Mouse (Mus musculus) stomach, postnatal 0 days (tissue): Measurements from ENCODE around the gene Srr. TPM values are rescaled to one million over a fixed set of nuclear protein-coding genes. Genes with fewer than 3 reads are reported as not detected.
A peak's percentile ranks its signal among the peaks of the same experiment; 100 is the strongest.

ENCODE experiments used
- ATAC-seq: fragments of 200-750 bp; cut with Nextera tagmentation; 2 replicates; pipeline ENCODE4 v1.8.0; 2017; ENCODE audit not compliant: low FRiP score, low TSS enrichment
- DNase-seq: peaks from one replicate; pipeline ENCODE4 v3.0.0-alpha.2; 2016; ENCODE audit warnings: low spot score
- H3K27ac ChIP-seq: fragments of 300-500 bp; sonication (generic); replicated peaks from 2 replicates; pipeline ENCODE4 v1.5.1; 2014; ENCODE audit warnings: mild to moderate bottlenecking, control low read depth
- H3K27me3 ChIP-seq: fragments of 300-500 bp; sonication (generic); 2 replicates; pipeline ENCODE4 v1.6.1; 2014; ENCODE audit warnings: low read length; ENCODE audit not compliant: control insufficient read depth, insufficient read depth
- H3K36me3 ChIP-seq: fragments of 300-500 bp; sonication (generic); 2 replicates; pipeline ENCODE4 v1.6.1; 2014; ENCODE audit warnings: low read length, mixed read lengths; ENCODE audit not compliant: control insufficient read depth, insufficient read depth
- H3K4me1 ChIP-seq: fragments of 300-500 bp; sonication (generic); replicated peaks from 2 replicates; pipeline ENCODE4 v1.6.1; 2014; ENCODE audit warnings: antibody characterized with exemption; ENCODE audit not compliant: control insufficient read depth, insufficient read depth
- H3K4me2 ChIP-seq: fragments of 300-500 bp; sonication (generic); replicated peaks from 2 replicates; pipeline ENCODE4 v1.6.1; 2014; ENCODE audit warnings: low read depth, mild to moderate bottlenecking, control low read depth, moderate library complexity
- H3K4me3 ChIP-seq: fragments of 300-500 bp; sonication (generic); 2 replicates; pipeline ENCODE4 v1.5.1; 2014; ENCODE audit warnings: low read depth, low read length, control low read depth
- H3K9ac ChIP-seq: fragments of 300-500 bp; sonication (generic); 2 replicates; pipeline ENCODE4 v1.6.1; 2014; ENCODE audit warnings: mild to moderate bottlenecking, low read length, control low read depth, mixed read lengths
- H3K9me3 ChIP-seq: fragments of 300-500 bp; sonication (generic); 2 replicates; pipeline ENCODE4 v1.6.1; 2016; ENCODE audit warnings: low read length; ENCODE audit not compliant: control insufficient read depth
- CTCF ChIP-seq: IDR thresholded peaks from 2 replicates; pipeline ENCODE4 v1.5.1; 2016; ENCODE audit warnings: antibody characterized with exemption, low read depth, mild to moderate bottlenecking, moderate library complexity
- EP300 ChIP-seq: optimal IDR thresholded peaks from 2 replicates; pipeline ENCODE3; 2016; ENCODE audit warnings: antibody characterized with exemption
- WGBS: fragments of 180-500 bp; shearing (Covaris S2); extraction: QIAGEN DNeasy Blood & Tissue Kit; methylation state at CpG from one replicate; pipeline ENCODE4 v1.1.7; 2014; 5-methylcytosine and 5-hydroxymethylcytosine counted together
- polyA plus RNA-seq: library from polyadenylated mRNA; unstranded; fragments of >200 nt; fragmentation: Nextera tagmentation; extraction: Ambion mirVana; gene quantifications from 2 replicates; pipeline ENCODE4 v1.2.1, GENCODE M21; 2015

The Srr gene
- polyA plus RNA-seq, 1 experiment from 2014 or later = 8.0 TPM

GRCm38 (mm10) chr11:74946348-74946747 lies 20.6 kb upstream of the Srr start:
- no peak overlapping the region for H3K27ac ChIP-seq
- H3K4me2 ChIP-seq = no peak overlapping the region
- no peaks in the 10 kb centered on the region for H3K27me3 ChIP-seq
- ATAC-seq (peak; percentile 51; the same call in 1 of the 2 replicates), DNase-seq (no peak)
- 68% methylated on average over 3 of the region's 3 CpGs for WGBS
- no peaks in the 10 kb centered on the region for H3K9me3 ChIP-seq
- TF ChIP-seq CTCF (peak; percentile 82), EP300 (no peak)
- no peaks in the 10 kb centered on the region for H3K4me1 ChIP-seq
- H3K4me3 ChIP-seq = no peak overlapping the region
- peaks cover 4% of the 10 kb centered on the region; the same call in 1 of the 2 replicates for H3K36me3 ChIP-seq
- no peak overlapping the region for H3K9ac ChIP-seq

GRCm38 (mm10) chr11:74930391-74930790 lies 4.6 kb upstream of the Srr start:
- peaks cover 10% of the 10 kb centered on the region for H3K36me3 ChIP-seq

GRCm38 (mm10) chr11:74929111-74929510 lies 3.4 kb upstream of the Srr start:
- TF ChIP-seq EP300 = no peak
- 85% methylated on average over 4 of the region's 4 CpGs for WGBS

More at GRCm38 (mm10) chr11:74930391-74930790, 4.6 kb upstream of the Srr start:
- no peak for DNase-seq
- H3K27me3 ChIP-seq = no peaks in the 10 kb centered on the region
- no peak for TF ChIP-seq CTCF
- TF ChIP-seq EP300 = no peak
- H3K4me2 ChIP-seq = no peak overlapping the region
- no peak for ATAC-seq
- no peaks in the 10 kb centered on the region for H3K4me1 ChIP-seq
- no peak overlapping the region for H3K27ac ChIP-seq
- 91% methylated on average over 7 of the region's 7 CpGs for WGBS
- no peaks in the 10 kb centered on the region for H3K9me3 ChIP-seq
- H3K4me3 ChIP-seq = no peak overlapping the region
- no peak overlapping the region for H3K9ac ChIP-seq

GRCm38 (mm10) chr11:74927236-74927725 lies 1.5 kb upstream of the Srr start:
- Histone ChIP-seq H3K36me3 (peaks cover 5% of the 10 kb centered on the region; the same call in 1 of the 2 replicates), H3K27ac (no peak overlapping the region), H3K4me3 (peak overlapping the region; percentile 93; the same call in 1 of the 2 replicates), H3K27me3 (no peaks in the 10 kb centered on the region), H3K4me2 (peak overlapping the region; percentile 66), H3K9me3 (no peaks in the 10 kb centered on the region), H3K4me1 (no peaks in the 10 kb centered on the region), H3K9ac (no peak overlapping the region)
- TF ChIP-seq EP300 (no peak), CTCF (no peak)
- WGBS = 79% methylated on average over 2 of the region's 2 CpGs
- DNase-seq (no peak), ATAC-seq (no peak)

More at GRCm38 (mm10) chr11:74929111-74929510, 3.4 kb upstream of the Srr start:
- Histone ChIP-seq H3K9me3 (no peaks in the 10 kb centered on the region), H3K4me3 (no peak overlapping the region), H3K36me3 (peaks cover 5% of the 10 kb centered on the region; the same call in 1 of the 2 replicates), H3K27me3 (no peaks in the 10 kb centered on the region), H3K9ac (no peak overlapping the region), H3K4me1 (no peaks in the 10 kb centered on the region), H3K27ac (no peak overlapping the region), H3K4me2 (no peak overlapping the region)
- DNase-seq = no peak
- no peak for ATAC-seq

- Histone ChIP-seq H3K9me3 (no peaks in the 10 kb centered on the region), H3K27ac (peak overlapping the region; percentile 98), H3K4me2 (peak overlapping the region; percentile 66), H3K4me3 (peak overlapping the region; percentile 93), H3K9ac (peak overlapping the region; percentile 93), H3K27me3 (no peaks in the 10 kb centered on the region), H3K4me1 (no peaks in the 10 kb centered on the region), H3K36me3 (0 out of 2 replicates have a peak, but pooled peaks cover 2% of the 10 kb centered on the region)
- ATAC-seq (peak; percentile 38), DNase-seq (peak; percentile 69)
- 4% methylated on average over 11 of the region's 11 CpGs for WGBS
- TF ChIP-seq EP300 (no peak), CTCF (no peak)
Measured at GRCm38 (mm10) chr11:74926388-74927005, 749 bp upstream of the Srr start.

- peak; percentile 59 for DNase-seq
- Histone ChIP-seq H3K36me3 (peaks cover 2% of the 10 kb centered on the region; the same call in 1 of the 2 replicates), H3K4me3 (no peak overlapping the region), H3K9ac (no peak overlapping the region), H3K4me1 (no peaks in the 10 kb centered on the region), H3K27me3 (no peaks in the 10 kb centered on the region), H3K27ac (no peak overlapping the region), H3K4me2 (no peak overlapping the region), H3K9me3 (no peaks in the 10 kb centered on the region)
- ATAC-seq = no peak
- TF ChIP-seq EP300 (no peak), CTCF (peak; percentile 67)
- 61% methylated on average over 4 of the region's 4 CpGs for WGBS
Measured at GRCm38 (mm10) chr11:74924149-74924548, 1.6 kb downstream of the Srr start.
